In the genomic region with DNA sequence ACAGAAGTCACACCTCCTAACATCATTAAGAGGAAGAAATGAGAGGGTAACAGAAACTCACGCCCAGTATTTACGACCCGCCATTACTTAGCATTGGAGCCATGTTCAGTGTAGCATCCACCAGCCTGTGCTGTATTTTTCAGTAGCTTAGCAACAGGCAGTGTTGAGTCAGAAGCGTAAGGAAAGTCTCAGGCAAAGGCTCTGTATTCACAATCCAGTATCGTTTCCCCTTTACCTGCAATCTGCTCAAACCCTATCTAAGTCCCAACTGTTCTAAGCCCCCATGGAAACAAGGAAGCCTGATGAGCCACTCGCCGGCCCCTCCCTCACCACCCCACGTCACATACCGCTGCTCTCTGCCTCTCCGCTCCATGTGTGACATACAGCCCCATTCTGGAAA, we compare ENCODE assay signal across 13 mouse cellular contexts.
DNase-seq lines count a peak whose midpoint lies in the region; ATAC-seq and TF ChIP-seq lines count a peak whose summit lies in the region.
"Had no signal": no experiment of that assay in that cellular context is flagged by ENCODE, and none has a peak within 500 bp of the region (broad histone marks: within the 10 kb centered on the region; RNA-seq: fewer than 3 reads in every experiment).

No protein-coding gene starts in this region.

- H3K27me3 ChIP-seq in hindbrain, postnatal 0 days (ENCODE audit: insufficient read depth, low read length), result no peaks in the 10 kb centered on the region
- no peaks in the 10 kb centered on the region for H3K27me3 ChIP-seq in hindbrain, embryonic 14.5 days (ENCODE audit: control insufficient read depth, insufficient read depth, low read length)
- H3K27me3 ChIP-seq: stomach, embryonic 15.5 days had no signal

- H3K4me2 ChIP-seq in hindbrain, postnatal 0 days (ENCODE audit: low read depth, low read length), result no peak overlapping the region
- H3K4me2 ChIP-seq in hindbrain, embryonic 14.5 days (replicated peaks), result no peak overlapping the region
- H3K4me2 ChIP-seq: lung, embryonic 14.5 days; stomach, embryonic 15.5 days had no signal

- H3K4me3 ChIP-seq in hindbrain, postnatal 0 days (ENCODE audit: low read length), result no peak overlapping the region
- H3K4me3 ChIP-seq in hindbrain, embryonic 14.5 days (replicated peaks; ENCODE audit: low read length), result no peak overlapping the region
- no peak overlapping the region for H3K4me3 ChIP-seq in olfactory bulb, adult 2 months (ENCODE audit: insufficient read depth, low read depth, low read length)
- H3K4me3 ChIP-seq: left cerebral cortex, adult 2 months; stomach, embryonic 15.5 days had no signal

- TF ChIP-seq CTCF in hindbrain, postnatal 0 days (IDR thresholded peaks at IDR 0.05; ENCODE audit: low read depth), result no peak
- TF ChIP-seq CTCF in olfactory bulb, adult 2 months (IDR thresholded peaks at IDR 0.05; ENCODE audit: insufficient read depth, low read depth, low read length), result no peak

- no peak overlapping the region for H3K9ac ChIP-seq in hindbrain, postnatal 0 days (replicated peaks; ENCODE audit: low read length)
- H3K9ac ChIP-seq in hindbrain, embryonic 14.5 days, result no peak overlapping the region
- H3K9ac ChIP-seq: lung, embryonic 14.5 days; stomach, embryonic 15.5 days had no signal

- H3K9me3 ChIP-seq in hindbrain, postnatal 0 days (ENCODE audit: low read length), result no peaks in the 10 kb centered on the region
- H3K9me3 ChIP-seq in hindbrain, embryonic 14.5 days (ENCODE audit: control insufficient read depth, low read length), result no peaks in the 10 kb centered on the region
- H3K9me3 ChIP-seq: stomach, embryonic 15.5 days had no signal

- H3K36me3 ChIP-seq in hindbrain, postnatal 0 days (ENCODE audit: insufficient read depth, low read length), result no peaks in the 10 kb centered on the region
- no peaks in the 10 kb centered on the region for H3K36me3 ChIP-seq in hindbrain, embryonic 14.5 days (replicated peaks; ENCODE audit: control insufficient read depth, insufficient read depth)
- H3K36me3 ChIP-seq: stomach, embryonic 15.5 days had no signal

- 85% methylated on average over 10 of the region's 10 CpGs for WGBS in hindbrain, postnatal 0 days
- WGBS in hindbrain, embryonic 14.5 days, result 93% methylated on average over 10 of the region's 10 CpGs
- WGBS in olfactory bulb, adult 2 months, result 53% methylated on average over 10 of the region's 10 CpGs

- no peak overlapping the region for H3K27ac ChIP-seq in hindbrain, postnatal 0 days
- H3K27ac ChIP-seq in hindbrain, embryonic 14.5 days, result no peak overlapping the region
- 0 out of 2 replicates have a peak overlapping the region, but pooled peaks have one; percentile 12 for H3K27ac ChIP-seq in olfactory bulb, adult 2 months (ENCODE audit: insufficient read depth, low read depth, low read length)
- H3K27ac ChIP-seq: left cerebral cortex, adult 2 months; stomach, embryonic 15.5 days had no signal

- peak; percentile 30; the same call in 1 of the 2 replicates for ATAC-seq in hindbrain, postnatal 0 days
- no peak for ATAC-seq in hindbrain, embryonic 14.5 days (ENCODE audit: low FRiP score)

- DNase-seq in hindbrain, postnatal 0 days (ENCODE audit: low spot score), result no peak
- DNase-seq in hindbrain, embryonic 14.5 days (ENCODE audit: low spot score), result no peak
- DNase-seq in right cerebral cortex, postnatal 10 days (ENCODE audit: low spot score in 2 of 2), result peak; percentile 49 to 74
- DNase-seq in right cerebral cortex, postnatal 4 days, result no peak
- peak; percentile 31 to 51 for DNase-seq in layer of hippocampus, postnatal 36 days
- DNase-seq in testis, postnatal 14 days (ENCODE audit: low spot score), result no peak
- DNase-seq in ovary, adult 18-20 months (ENCODE audit: low spot score), result no peak
- DNase-seq: cerebellum, postnatal 25 days; gastrocnemius, postnatal 36 days; lung, embryonic 14.5 days had no signal

- TF ChIP-seq POLR2A in olfactory bulb, adult 2 months (IDR thresholded peaks at IDR 0.05; ENCODE audit: insufficient read depth, low read depth, low read length), result no peak

- 0 out of 2 replicates have a peak, but pooled peaks cover 6% of the 10 kb centered on the region for H3K4me1 ChIP-seq in hindbrain, postnatal 0 days (ENCODE audit: insufficient read depth, low read length)
- H3K4me1 ChIP-seq in hindbrain, embryonic 14.5 days (replicated peaks; ENCODE audit: control insufficient read depth, insufficient read depth, low read length), result peaks cover 18% of the 10 kb centered on the region
- H3K4me1 ChIP-seq in olfactory bulb, adult 2 months (ENCODE audit: control insufficient read depth, insufficient read depth, low read length), result peaks cover 41% of the 10 kb centered on the region
- H3K4me1 ChIP-seq: stomach, embryonic 15.5 days had no signal

Comparison
In these comparisons a context has a peak if more than half of its experiments do, and no peak if none do; other contexts are left out.
1. DNase-seq: peak in right cerebral cortex, postnatal 10 days (2 of 2) and layer of hippocampus, postnatal 36 days (2 of 2); none in hindbrain, postnatal 0 days (single experiment), hindbrain, embryonic 14.5 days (single experiment), right cerebral cortex, postnatal 4 days (single experiment), testis, postnatal 14 days (single experiment) and ovary, adult 18-20 months (single experiment).